Mouse (Mus musculus) ES-Bruce4 (cell line): Measurements from ENCODE around the gene Mylk.

ENCODE experiments used
- CTCF ChIP-seq: IDR thresholded peaks from one replicate; pipeline ENCODE4 v1.8.1; 2011; ENCODE audit warnings: low read depth, low read length
- EP300 ChIP-seq: IDR thresholded peaks from 2 replicates; pipeline ENCODE4 v1.6.1; 2011; ENCODE audit warnings: low read depth, low read length; ENCODE audit not compliant: insufficient read depth
- POLR2A ChIP-seq: IDR thresholded peaks from one replicate; pipeline ENCODE4 v1.8.1; 2011; ENCODE audit warnings: low read length; ENCODE audit not compliant: insufficient read depth

DNA sequence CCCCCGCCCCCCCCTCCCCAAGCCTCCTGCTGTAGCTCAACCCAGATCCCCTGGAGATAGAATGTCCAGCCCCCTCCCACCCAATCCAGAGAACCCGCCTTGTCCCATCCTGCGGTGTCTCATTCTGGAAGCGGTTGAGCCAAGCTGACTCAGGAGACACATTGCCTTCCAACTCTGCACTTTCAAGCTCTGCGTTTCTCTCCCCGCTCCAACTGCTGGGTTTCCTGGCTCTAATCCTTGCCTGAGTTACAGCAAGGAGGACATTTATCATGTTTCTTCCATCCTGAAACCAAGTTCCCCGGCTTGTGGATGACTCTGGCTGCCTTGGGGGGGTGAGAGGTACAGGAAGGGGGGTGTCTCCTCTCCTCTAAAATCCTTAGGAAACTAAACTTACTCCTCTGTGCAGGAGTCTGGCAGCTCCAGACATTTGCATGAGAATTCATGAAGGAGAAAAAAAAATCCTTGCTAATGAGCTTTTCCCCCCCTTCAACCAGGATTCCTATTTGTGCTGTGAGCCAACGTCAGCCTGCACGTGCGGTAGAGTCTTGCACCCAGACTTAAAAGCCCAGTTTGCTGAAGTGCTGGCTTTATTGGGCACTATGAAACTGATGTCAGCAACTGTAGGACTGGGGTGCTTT, 256.0 kb downstream of the Mylk start:
- TF ChIP-seq EP300 (no peak), POLR2A (no peak), CTCF (no peak)
